In the genomic region with DNA sequence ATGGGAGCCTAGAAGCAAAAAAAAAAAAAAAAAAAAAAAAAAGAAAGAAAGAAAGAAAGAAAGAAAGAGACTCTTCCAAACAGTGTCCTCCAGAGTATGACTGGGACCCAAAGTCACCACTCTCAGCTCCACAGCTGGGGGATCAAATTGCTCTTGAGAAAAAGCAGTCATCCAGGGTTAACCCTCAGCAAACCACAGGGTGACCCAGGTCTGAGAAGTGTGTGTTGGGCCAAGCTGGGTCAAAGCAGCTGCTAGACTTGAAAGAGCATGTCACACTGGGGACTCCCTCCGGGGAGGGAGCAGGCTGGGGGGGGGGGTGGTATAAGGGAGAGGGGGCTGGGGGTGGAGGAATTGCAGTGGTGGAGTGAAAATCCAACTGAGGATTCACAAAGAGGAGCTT, we compare ENCODE assay signal across 21 mouse cellular contexts.
DNase-seq lines count a peak whose midpoint lies in the region; TF ChIP-seq lines count a peak whose summit lies in the region.
"Had no signal": no experiment of that assay in that cellular context is flagged by ENCODE, and none has a peak within 500 bp of the region (broad histone marks: within the 10 kb centered on the region; RNA-seq: fewer than 3 reads in every experiment).

No protein-coding gene starts in this region.

- H3K36me3 ChIP-seq in heart, embryonic 10.5 days: no peaks in the 10 kb centered on the region
- H3K36me3 ChIP-seq in kidney, adult 2 months (ENCODE audit: control insufficient read depth, insufficient read depth, low read length): no peaks in the 10 kb centered on the region
- H3K36me3 ChIP-seq: G1E; limb, embryonic 15.5 days; neural tube, embryonic 13.5 days had no signal

- DNase-seq in heart, embryonic 10.5 days (ENCODE audit: low spot score): no peak
- no peak for DNase-seq in heart, postnatal 25 days (ENCODE audit: low spot score)
- DNase-seq in kidney, postnatal 10 days: peak; percentile 48
- no peak for DNase-seq in kidney, adult 2 months
- DNase-seq in 3T3-L1 (ENCODE audit: low read depth, low spot score): peak; percentile 16
- peak; percentile 28 for DNase-seq in embryo, embryonic 9.5 days (ENCODE audit: extremely low spot score)
- DNase-seq in right cerebral cortex, postnatal 4 days: no peak
- no peak for DNase-seq in right cerebral cortex, postnatal 25 days
- DNase-seq: adrenal gland, postnatal 10 days; cerebellum, adult 18-20 months; cerebellum, postnatal 14 days; gastrocnemius, postnatal 25 days; kidney, adult 11 months; layer of hippocampus, adult 9-11 months; midbrain, embryonic 14.5 days; retina, postnatal 1 day had no signal

- 7% methylated on average over 1 of the region's 1 CpGs for WGBS in heart, embryonic 10.5 days
- 32% methylated on average over 1 of the region's 1 CpGs for WGBS in kidney, adult 2 months

- TF ChIP-seq CTCF in kidney, adult 2 months (conservative IDR thresholded peaks at IDR 0.05; ENCODE audit: insufficient read depth, insufficient read length, low read depth, low read length): no peak

- intact Hi-C loops in heart, postnatal 25 days (cut with DNase I): no loop called here

- no peak overlapping the region for H3K4me3 ChIP-seq in heart, embryonic 10.5 days
- no peak overlapping the region for H3K4me3 ChIP-seq in kidney, adult 2 months (ENCODE audit: insufficient read depth, low read depth, low read length)
- H3K4me3 ChIP-seq: limb, embryonic 15.5 days; neural tube, embryonic 13.5 days had no signal

- no peaks in the 10 kb centered on the region for H3K9me3 ChIP-seq in heart, embryonic 10.5 days
- H3K9me3 ChIP-seq: limb, embryonic 15.5 days; neural tube, embryonic 13.5 days had no signal

- H3K27ac ChIP-seq in heart, embryonic 10.5 days: peak overlapping the region; percentile 44
- no peak overlapping the region for H3K27ac ChIP-seq in kidney, adult 2 months (ENCODE audit: insufficient read depth, low read depth, low read length)
- H3K27ac ChIP-seq: limb, embryonic 15.5 days; liver, embryonic 14.5 days; neural tube, embryonic 13.5 days had no signal

- no peak for TF ChIP-seq POLR2A in kidney, adult 2 months (IDR thresholded peaks at IDR 0.05; ENCODE audit: low read depth, low read length)

- H3K4me1 ChIP-seq in heart, embryonic 10.5 days: peaks cover 35% of the 10 kb centered on the region
- H3K4me1 ChIP-seq in kidney, adult 2 months (ENCODE audit: control insufficient read depth, insufficient read depth, low read length): no peaks in the 10 kb centered on the region

- no peaks in the 10 kb centered on the region for H3K27me3 ChIP-seq in heart, embryonic 10.5 days (ENCODE audit: insufficient read depth, poor library complexity, severe bottlenecking)
- H3K27me3 ChIP-seq in kidney, adult 2 months (replicated peaks; ENCODE audit: control insufficient read depth, insufficient read depth, low read length): no peaks in the 10 kb centered on the region
- H3K27me3 ChIP-seq: CH12.LX; limb, embryonic 15.5 days; neural tube, embryonic 13.5 days had no signal

Comparison
In these comparisons a context has a peak if more than half of its experiments do, and no peak if none do; other contexts are left out.
1. DNase-seq: peak in kidney, postnatal 10 days (single experiment), 3T3-L1 (single experiment) and embryo, embryonic 9.5 days (single experiment); none in heart, embryonic 10.5 days (single experiment), heart, postnatal 25 days (single experiment), kidney, adult 2 months (single experiment), right cerebral cortex, postnatal 4 days (single experiment) and right cerebral cortex, postnatal 25 days (single experiment).